Mouse (Mus musculus): ENCODE results near the gene Urm1. TPM values are rescaled to one million over a fixed set of nuclear protein-coding genes. Genes with fewer than 3 reads are reported as not detected.

The Urm1 gene
- polyA plus RNA-seq, 3 experiments from 2014 or later = 18.3 to 22.8 (median 22.5) TPM

GRCm38 (mm10) chr2:29831106-29831505 is 11.2 kb downstream of the Urm1 start:
- ATAC-seq = no peak

GRCm38 (mm10) chr2:29833796-29834195 is 13.9 kb downstream of the Urm1 start:
- ATAC-seq = no peak

DNA sequence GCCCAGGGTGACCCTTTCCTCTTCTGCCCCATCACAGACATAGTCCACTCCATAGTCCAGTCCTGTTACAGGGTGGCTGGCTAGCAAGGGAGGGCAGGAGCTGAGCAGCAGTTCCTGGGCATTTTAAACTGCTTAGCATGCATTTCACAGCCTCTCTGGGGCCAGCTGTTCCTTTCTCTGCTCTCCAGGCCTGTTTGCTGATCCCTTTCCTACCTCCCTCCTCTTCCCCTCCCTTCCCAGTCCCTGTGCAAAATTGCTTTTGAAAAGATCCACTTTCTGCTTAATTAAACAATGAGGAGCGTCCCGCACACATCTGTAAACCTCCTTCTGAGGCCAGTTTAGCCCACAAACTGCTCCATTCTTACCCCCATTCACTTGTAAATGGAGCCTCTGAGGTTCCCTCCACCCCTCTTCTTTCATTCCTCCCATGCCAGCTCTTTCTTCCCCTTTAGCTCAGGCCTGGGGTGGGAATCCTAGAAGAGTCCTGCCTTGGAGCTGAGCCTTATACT is 15.6 kb downstream of the Urm1 start:
- ATAC-seq = no peak

DNA sequence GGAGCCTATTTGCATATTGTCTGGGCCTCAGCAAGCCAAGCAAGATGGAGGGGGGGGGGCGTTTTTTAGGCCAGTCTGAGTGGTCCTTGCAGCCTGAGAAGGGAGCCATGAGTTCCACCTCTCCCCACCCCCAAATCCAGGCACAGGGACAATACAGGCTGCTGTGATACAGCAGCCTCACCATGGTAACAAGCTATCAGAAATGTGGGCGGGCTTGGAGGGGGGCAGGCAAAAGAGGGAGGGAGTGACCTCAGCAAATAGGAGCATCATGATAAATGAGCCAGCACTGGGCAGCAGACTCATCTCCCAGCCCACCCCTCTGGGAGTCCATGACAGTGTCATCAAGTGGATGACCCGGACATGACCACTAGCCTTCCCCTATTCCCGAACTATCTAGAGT is 19.6 kb downstream of the Urm1 start:
- no peak for ATAC-seq

DNA sequence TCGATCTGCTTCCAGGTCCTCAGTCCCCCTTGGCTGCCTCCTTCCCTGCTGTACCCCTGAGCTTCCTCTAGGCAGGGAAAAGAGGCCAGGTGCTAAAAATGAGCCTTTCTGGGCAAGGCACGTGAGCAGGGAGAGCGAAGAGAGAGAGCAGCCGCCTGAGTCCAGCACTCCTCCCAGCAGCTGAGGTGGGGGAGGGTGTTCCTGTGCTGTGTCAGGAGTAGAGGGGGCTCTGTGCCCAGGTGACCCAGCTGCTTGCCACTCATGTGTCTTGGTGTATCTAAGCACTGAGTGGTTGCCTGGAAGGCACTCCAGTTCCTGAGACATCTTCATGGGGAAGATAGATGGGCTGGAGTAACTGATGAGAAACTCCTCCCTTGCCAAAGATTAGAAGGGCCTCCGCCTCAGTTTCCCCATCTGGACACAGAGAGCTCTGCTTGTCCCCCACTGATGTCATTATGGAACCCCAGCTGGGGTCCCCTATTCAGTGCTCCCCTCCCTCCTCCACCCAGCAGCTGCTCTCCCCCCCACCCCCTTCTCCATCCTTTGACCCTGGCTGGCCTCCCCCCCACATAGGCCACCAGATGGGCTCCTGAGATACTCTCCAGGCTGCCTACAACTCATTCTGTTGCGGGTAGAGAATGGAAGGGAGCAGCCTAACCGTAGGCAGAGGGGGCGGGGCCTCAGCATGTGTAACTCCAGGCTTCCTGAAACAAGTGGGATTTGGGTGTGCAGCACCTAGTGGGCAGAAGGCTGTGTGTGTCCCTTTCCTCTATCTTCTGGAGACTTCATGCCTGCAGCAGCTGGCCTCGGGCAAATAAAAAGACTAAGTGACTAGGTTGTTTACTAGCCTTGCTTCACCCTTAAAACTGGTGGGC is 23.6 kb downstream of the Urm1 start:
- ATAC-seq = no peak

GRCm38 (mm10) chr2:29844115-29844514 is 24.2 kb downstream of the Urm1 start:
- no peak for ATAC-seq

DNA sequence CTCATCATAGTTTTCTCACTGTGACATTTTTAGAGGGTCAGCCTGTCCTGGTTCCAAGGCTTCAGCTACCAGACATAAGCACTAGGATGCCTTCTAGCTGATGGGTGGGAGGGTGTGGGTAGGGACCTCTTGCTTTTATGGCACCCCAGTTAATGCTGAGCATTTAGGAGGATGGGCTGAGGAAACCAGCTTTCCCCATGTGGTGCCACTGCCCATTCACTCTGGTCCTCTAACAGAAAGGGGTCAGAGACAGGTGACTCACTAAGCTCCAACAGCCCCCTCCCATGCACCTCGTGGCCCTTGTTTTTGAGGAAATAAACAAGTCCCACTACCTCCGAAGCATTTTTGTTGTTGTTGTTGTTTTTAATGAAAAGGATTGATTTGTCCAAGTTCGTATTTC is 24.8 kb downstream of the Urm1 start:
- no peak for ATAC-seq

DNA sequence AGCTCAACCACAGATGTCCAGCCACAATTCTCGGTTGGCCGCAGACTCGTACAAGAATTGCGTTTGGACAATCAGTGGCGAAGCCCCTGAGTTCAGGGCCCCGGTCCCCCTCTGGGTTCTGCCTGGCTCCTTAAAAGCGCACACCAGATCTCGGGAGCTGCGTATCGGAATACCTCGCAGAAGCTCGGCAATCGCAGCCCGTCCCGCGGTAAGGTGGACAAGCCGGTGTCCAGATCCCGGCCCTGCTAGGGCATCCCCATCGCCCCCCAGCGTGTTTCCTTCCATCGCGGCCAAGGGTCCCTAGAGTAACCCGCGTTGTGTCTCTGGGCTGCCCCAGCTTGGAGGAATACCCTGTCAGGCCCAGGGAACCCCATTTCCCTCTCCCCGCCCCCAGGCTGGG is 25.8 kb downstream of the Urm1 start:
- ATAC-seq = no peak

DNA sequence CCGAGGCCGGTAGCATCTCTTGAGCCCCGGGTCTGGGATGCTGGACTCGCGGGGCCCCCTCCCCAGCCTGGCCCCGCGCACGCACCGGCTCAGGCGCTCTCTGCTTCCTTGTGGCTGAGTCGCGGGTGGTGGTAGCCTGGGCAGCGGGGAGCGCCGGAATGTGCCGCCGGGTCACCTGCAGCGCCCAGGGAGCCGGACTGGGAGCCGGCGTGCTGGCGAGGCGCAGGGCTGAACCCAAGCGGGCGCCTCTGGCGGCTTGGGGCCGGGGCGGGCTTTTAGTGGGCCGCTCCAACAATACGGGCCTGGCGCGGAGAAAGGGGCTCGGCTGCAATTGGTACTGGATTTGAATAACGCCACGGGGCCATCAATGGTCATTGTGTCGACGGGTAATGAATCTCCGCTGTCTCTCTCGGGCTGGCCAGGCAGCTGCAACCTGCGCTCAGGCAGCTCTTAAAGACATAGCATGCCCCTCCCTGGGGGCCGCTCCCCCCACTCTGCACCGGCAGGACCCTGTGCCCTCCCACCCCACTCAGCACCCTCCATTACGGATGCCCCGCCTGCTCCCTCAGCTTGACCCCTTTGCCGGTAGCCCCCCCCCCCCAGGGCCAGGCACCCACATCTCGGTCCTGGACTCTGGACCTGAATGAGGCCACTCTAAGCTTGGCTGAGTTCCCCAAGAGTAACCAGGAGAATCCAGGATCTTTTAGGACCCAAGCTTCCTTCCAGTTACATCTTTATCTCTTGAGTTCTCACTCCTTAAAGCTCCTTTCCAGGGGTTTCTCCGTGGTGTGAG is 26.4 kb downstream of the Urm1 start:
- ATAC-seq = no peak

- no peak for ATAC-seq
Observed at GRCm38 (mm10) chr2:29846911-29847310, 27.0 kb downstream of the Urm1 start.

GRCm38 (mm10) chr2:29849041-29849440 is 29.2 kb downstream of the Urm1 start:
- no peak for ATAC-seq

GRCm38 (mm10) chr2:29849841-29850480 is 30.1 kb downstream of the Urm1 start:
- no peak for ATAC-seq

- no peak for ATAC-seq
Observed at GRCm38 (mm10) chr2:29852957-29853485, 33.1 kb downstream of the Urm1 start.

DNA sequence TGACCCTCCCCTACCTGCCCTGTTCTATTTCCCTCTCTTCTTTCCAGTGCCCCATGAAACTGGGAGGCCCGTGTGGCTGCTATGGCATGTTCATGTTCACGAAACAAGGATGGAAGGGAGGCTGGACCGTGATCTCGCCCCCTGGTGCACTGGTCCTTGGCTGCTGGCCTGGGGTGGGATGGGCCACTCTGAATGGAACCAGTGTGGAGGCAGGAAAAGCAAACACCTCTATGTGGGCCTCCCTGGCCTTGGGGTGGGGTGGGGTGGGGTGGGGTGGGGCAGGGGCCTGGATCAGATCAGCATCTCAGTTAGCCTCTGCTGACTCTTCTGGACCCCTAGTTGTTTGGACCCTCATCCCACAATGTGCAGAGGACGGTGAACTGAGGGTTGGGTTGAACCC is 33.9 kb downstream of the Urm1 start:
- no peak for ATAC-seq

GRCm38 (mm10) chr2:29855585-29856210 is 35.8 kb downstream of the Urm1 start:
- no peak for ATAC-seq

DNA sequence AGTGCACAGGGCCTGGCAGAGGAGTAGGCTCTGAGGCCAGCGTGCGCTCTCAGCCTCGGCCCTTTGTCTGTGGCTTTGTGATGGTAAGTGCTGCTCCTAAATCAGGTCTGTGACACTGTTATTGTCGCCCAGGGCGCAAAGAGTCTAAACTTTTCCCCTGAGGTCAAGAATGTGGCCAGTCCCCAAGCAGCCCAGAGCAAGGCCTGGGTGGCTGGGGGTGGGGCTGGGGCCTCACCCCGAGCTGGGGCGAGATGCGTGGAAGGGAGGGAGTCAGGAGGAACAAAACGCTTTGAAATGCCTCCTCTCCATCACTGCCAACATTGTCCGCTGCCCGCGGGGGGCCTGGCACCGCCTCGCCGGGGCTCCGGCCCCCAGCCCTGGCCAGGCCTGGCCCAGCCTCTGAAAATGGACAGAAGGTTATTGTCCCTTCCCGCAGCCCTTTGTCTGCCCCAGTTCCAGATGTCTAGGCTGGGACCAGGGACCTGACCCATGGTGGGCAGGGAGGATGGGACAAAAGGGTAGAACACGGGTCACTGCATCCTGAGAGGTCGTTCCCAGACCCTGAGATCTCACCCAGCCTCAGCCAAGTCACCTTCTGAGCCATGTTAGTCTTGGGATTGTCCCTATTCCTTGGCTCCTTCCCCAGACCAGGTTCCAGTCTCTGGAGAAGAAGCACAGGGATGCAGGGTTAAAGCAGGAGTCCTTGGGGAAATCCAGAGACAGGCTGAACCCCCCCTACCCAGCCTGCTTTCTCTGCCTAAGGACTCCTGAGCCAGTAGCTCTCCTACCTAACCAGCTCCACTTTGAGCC is 36.8 kb downstream of the Urm1 start:
- no peak for ATAC-seq

- ATAC-seq = no peak
Observed at GRCm38 (mm10) chr2:29857341-29857740, 37.5 kb downstream of the Urm1 start.

DNA sequence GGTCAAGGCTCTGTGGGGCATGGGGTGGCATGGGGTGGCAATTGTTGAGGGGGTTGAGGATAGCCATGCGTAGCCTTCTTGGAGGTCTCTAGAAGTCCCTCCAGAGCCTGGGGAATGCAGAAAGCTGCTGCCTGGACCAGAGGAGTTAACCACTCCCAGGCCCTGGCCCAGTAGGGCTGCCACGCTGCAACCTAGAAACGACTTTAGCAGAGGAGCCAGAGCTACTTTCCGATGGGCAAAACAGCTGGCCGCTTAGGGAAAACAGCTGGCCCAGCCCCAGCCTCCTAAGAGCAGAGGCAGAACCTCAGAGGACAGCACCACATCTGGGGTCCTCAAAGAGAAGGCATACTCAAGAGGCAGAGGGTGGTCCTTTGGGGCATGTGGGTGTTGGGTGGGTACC is 38.1 kb downstream of the Urm1 start:
- ATAC-seq = no peak

GRCm38 (mm10) chr2:29858748-29859473 is 39.0 kb downstream of the Urm1 start:
- ATAC-seq = no peak

GRCm38 (mm10) chr2:29865125-29865524 is 45.2 kb downstream of the Urm1 start:
- no peak for ATAC-seq
